Mouse (Mus musculus): ENCODE results near the gene Supt5. TPM values are rescaled to one million over a fixed set of nuclear protein-coding genes. Genes with fewer than 3 reads are reported as not detected.

Supt5 gene
- polyA plus RNA-seq, 1 experiment from 2014 or later: 80.6 TPM

- H3K4me3 ChIP-seq (replicated peaks; ENCODE audit: low read depth, low read length): no peak overlapping the region
- H3K27ac ChIP-seq (replicated peaks; ENCODE audit: low read depth, low read length): no peak overlapping the region
- ATAC-seq (ENCODE audit: low FRiP score, low TSS enrichment): no peak
- peaks cover 98% of the 10 kb centered on the region for H3K36me3 ChIP-seq (ENCODE audit: control insufficient read depth, insufficient read depth, low read length)
- H3K27me3 ChIP-seq (ENCODE audit: control insufficient read depth, insufficient read depth, low read length): no peaks in the 10 kb centered on the region
- no peak overlapping the region for H3K4me2 ChIP-seq (ENCODE audit: low read length)
- DNase-seq: no peak
- H3K9me3 ChIP-seq (ENCODE audit: control insufficient read depth, low read length): no peaks in the 10 kb centered on the region
- H3K9ac ChIP-seq (replicated peaks; ENCODE audit: low read length): no peak overlapping the region
- no peaks in the 10 kb centered on the region for H3K4me1 ChIP-seq (ENCODE audit: control insufficient read depth, insufficient read depth, low read length)
- 97% methylated on average over 8 of the region's 8 CpGs for WGBS
Observed at GRCm38 (mm10) chr7:28325293-28325692, 13.3 kb downstream of the Supt5 start.

DNA sequence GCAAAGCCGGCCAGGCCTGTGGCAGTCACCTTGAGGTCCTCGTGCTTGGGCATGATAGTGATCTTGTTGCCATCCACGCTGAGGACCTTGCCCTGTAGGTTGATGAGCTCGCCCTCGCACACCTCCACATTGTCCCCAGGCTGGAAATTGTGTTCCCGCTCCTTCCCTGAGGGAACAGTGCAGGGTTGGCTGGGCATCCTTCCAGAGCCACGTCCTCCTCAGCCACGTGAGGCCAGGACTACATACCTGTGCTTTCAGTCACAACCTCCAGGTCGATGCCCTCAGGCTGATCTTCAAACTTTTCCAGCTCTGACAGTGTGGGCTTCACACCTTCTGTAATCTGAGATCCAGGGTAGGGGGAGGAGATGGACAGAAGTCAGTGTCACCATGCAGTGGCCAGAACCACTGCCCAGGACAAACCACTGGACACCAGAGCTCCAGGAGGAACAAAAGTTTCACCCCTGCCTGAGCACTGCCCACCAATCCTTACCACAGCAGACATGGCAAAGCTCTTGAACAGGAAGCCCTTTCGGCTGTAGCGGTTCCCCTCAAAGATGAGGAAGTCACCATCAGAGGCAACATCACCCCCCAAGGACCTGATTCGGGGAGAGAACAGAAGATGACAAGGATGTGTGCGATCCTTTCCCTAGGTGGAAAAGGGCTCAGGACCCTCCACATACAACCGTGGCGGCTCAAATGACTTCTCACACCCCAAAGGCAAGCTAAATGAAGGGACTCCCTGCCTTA lies 16.4 kb downstream of the Supt5 start:
- WGBS: 97% methylated on average over 15 of the region's 15 CpGs
- no peaks in the 10 kb centered on the region for H3K4me1 ChIP-seq (ENCODE audit: control insufficient read depth, insufficient read depth, low read length)
- no peaks in the 10 kb centered on the region for H3K9me3 ChIP-seq (ENCODE audit: control insufficient read depth, low read length)
- H3K36me3 ChIP-seq (ENCODE audit: control insufficient read depth, insufficient read depth, low read length): peaks cover 98% of the 10 kb centered on the region
- no peak overlapping the region for H3K4me3 ChIP-seq (replicated peaks; ENCODE audit: low read depth, low read length)
- no peak for DNase-seq
- no peaks in the 10 kb centered on the region for H3K27me3 ChIP-seq (ENCODE audit: control insufficient read depth, insufficient read depth, low read length)
- H3K9ac ChIP-seq (replicated peaks; ENCODE audit: low read length): no peak overlapping the region
- no peak overlapping the region for H3K27ac ChIP-seq (replicated peaks; ENCODE audit: low read depth, low read length)
- ATAC-seq (ENCODE audit: low FRiP score, low TSS enrichment): no peak
- no peak overlapping the region for H3K4me2 ChIP-seq (ENCODE audit: low read length)

- Histone ChIP-seq H3K36me3 (ENCODE audit: control insufficient read depth, insufficient read depth, low read length) (peaks cover 98% of the 10 kb centered on the region), H3K27ac (replicated peaks; ENCODE audit: low read depth, low read length) (no peak overlapping the region), H3K27me3 (ENCODE audit: control insufficient read depth, insufficient read depth, low read length) (no peaks in the 10 kb centered on the region), H3K4me2 (ENCODE audit: low read length) (no peak overlapping the region), H3K9ac (replicated peaks; ENCODE audit: low read length) (no peak overlapping the region), H3K4me3 (replicated peaks; ENCODE audit: low read depth, low read length) (no peak overlapping the region), H3K9me3 (ENCODE audit: control insufficient read depth, low read length) (no peaks in the 10 kb centered on the region), H3K4me1 (ENCODE audit: control insufficient read depth, insufficient read depth, low read length) (no peaks in the 10 kb centered on the region)
- WGBS: 96% methylated on average over 17 of the region's 17 CpGs
- no peak for DNase-seq
- ATAC-seq (ENCODE audit: low FRiP score, low TSS enrichment): no peak
Observed at GRCm38 (mm10) chr7:28318714-28319113, 19.8 kb downstream of the Supt5 start.

DNA sequence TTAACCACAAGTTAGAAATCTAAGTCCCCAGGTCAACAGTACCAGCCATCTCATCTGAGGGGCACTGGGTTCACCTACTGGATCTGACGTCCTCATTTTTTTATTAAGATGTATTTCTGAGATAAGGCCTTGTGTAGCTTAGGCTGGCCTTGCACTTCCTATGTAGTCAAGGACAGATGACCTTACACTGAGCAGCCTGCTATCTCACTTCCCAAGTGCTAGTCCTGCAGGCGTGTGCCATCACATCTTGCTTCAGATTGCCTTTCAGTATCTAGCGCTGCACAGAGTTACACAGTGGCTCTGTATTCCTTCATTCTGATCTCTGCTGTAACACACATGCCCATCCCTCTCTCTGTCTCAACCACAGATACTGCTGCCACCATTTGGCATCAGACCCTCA lies 20.5 kb downstream of the Supt5 start:
- H3K4me1 ChIP-seq (ENCODE audit: control insufficient read depth, insufficient read depth, low read length): no peaks in the 10 kb centered on the region
- no peaks in the 10 kb centered on the region for H3K27me3 ChIP-seq (ENCODE audit: control insufficient read depth, insufficient read depth, low read length)
- no peak overlapping the region for H3K4me2 ChIP-seq (ENCODE audit: low read length)
- 88% methylated on average over 3 of the region's 3 CpGs for WGBS
- no peak overlapping the region for H3K9ac ChIP-seq (replicated peaks; ENCODE audit: low read length)
- H3K9me3 ChIP-seq (ENCODE audit: control insufficient read depth, low read length): no peaks in the 10 kb centered on the region
- no peak overlapping the region for H3K27ac ChIP-seq (replicated peaks; ENCODE audit: low read depth, low read length)
- H3K36me3 ChIP-seq (ENCODE audit: control insufficient read depth, insufficient read depth, low read length): peaks cover 91% of the 10 kb centered on the region
- no peak overlapping the region for H3K4me3 ChIP-seq (replicated peaks; ENCODE audit: low read depth, low read length)
- no peak for ATAC-seq (ENCODE audit: low FRiP score, low TSS enrichment)
- no peak for DNase-seq

- Histone ChIP-seq H3K27ac (replicated peaks; ENCODE audit: low read depth, low read length) (peak within 1 kb of the TSS; percentile 78), H3K4me2 (ENCODE audit: low read length) (peak within 1 kb of the TSS; percentile 74), H3K4me1 (ENCODE audit: control insufficient read depth, insufficient read depth, low read length) (peaks cover 7% of the 10 kb centered on the region), H3K9me3 (ENCODE audit: control insufficient read depth, low read length) (no peaks in the 10 kb centered on the region), H3K4me3 (replicated peaks; ENCODE audit: low read depth, low read length) (peak within 1 kb of the TSS; percentile 88), H3K9ac (replicated peaks; ENCODE audit: low read length) (peak within 1 kb of the TSS; percentile 80), H3K36me3 (ENCODE audit: control insufficient read depth, insufficient read depth, low read length) (peaks cover 63% of the 10 kb centered on the region), H3K27me3 (ENCODE audit: control insufficient read depth, insufficient read depth, low read length) (no peaks in the 10 kb centered on the region)
- ATAC-seq (ENCODE audit: low FRiP score, low TSS enrichment) (peak; percentile 96), DNase-seq (peak; percentile 98)
- under 1% methylated on average over 45 of the region's 45 CpGs for WGBS
Observed at GRCm38 (mm10) chr7:28311926-28312543, 26.5 kb downstream of the Supt5 start, which contains the start of gene Timm50. TSS of gene Timm50 (minus strand) at chr7:28312072.

- DNase-seq: no peak
- peak; percentile 62 for ATAC-seq (ENCODE audit: low FRiP score, low TSS enrichment)
- peaks cover 63% of the 10 kb centered on the region for H3K36me3 ChIP-seq (ENCODE audit: control insufficient read depth, insufficient read depth, low read length)
- peak overlapping the region; percentile 74 for H3K4me2 ChIP-seq (ENCODE audit: low read length)
- H3K27ac ChIP-seq (replicated peaks; ENCODE audit: low read depth, low read length): peak overlapping the region; percentile 78
- H3K9me3 ChIP-seq (ENCODE audit: control insufficient read depth, low read length): no peaks in the 10 kb centered on the region
- no peaks in the 10 kb centered on the region for H3K27me3 ChIP-seq (ENCODE audit: control insufficient read depth, insufficient read depth, low read length)
- peak overlapping the region; percentile 88 for H3K4me3 ChIP-seq (replicated peaks; ENCODE audit: low read depth, low read length)
- WGBS: 6% methylated on average over 35 of the region's 35 CpGs
- peaks cover 7% of the 10 kb centered on the region for H3K4me1 ChIP-seq (ENCODE audit: control insufficient read depth, insufficient read depth, low read length)
- H3K9ac ChIP-seq (replicated peaks; ENCODE audit: low read length): peak overlapping the region; percentile 80
Observed at GRCm38 (mm10) chr7:28311151-28311925, 27.2 kb downstream of the Supt5 start.

DNA sequence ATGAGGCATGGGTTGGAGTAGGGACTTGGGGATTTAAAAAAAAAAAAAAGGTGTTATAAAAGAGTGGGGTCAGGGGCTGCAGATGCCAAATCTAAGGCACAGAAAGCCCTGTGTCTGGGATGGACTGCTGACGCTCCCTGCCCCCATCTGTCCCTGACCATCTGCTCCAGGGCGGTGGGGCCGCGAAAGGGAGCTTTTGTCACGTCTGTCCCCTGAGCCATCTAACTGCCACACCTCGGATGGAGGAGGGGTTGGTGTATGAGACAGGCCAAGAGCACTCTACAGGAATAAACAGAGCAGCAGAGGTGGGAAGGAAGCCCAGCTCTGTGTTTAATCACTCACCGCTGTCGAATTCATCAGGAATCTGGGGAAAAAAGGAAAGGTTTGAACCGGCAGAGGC lies 28.8 kb downstream of the Supt5 start:
- no peak for ATAC-seq (ENCODE audit: low FRiP score, low TSS enrichment)
- Histone ChIP-seq H3K4me3 (replicated peaks; ENCODE audit: low read depth, low read length) (no peak overlapping the region), H3K36me3 (ENCODE audit: control insufficient read depth, insufficient read depth, low read length) (peaks cover 63% of the 10 kb centered on the region), H3K9me3 (ENCODE audit: control insufficient read depth, low read length) (no peaks in the 10 kb centered on the region), H3K9ac (replicated peaks; ENCODE audit: low read length) (no peak overlapping the region), H3K27me3 (ENCODE audit: control insufficient read depth, insufficient read depth, low read length) (no peaks in the 10 kb centered on the region), H3K27ac (replicated peaks; ENCODE audit: low read depth, low read length) (no peak overlapping the region; the same call in 1 of the 2 replicates), H3K4me1 (ENCODE audit: control insufficient read depth, insufficient read depth, low read length) (peaks cover 7% of the 10 kb centered on the region), H3K4me2 (ENCODE audit: low read length) (peak overlapping the region; percentile 25)
- WGBS: 43% methylated on average over 9 of the region's 9 CpGs
- DNase-seq: no peak

DNA sequence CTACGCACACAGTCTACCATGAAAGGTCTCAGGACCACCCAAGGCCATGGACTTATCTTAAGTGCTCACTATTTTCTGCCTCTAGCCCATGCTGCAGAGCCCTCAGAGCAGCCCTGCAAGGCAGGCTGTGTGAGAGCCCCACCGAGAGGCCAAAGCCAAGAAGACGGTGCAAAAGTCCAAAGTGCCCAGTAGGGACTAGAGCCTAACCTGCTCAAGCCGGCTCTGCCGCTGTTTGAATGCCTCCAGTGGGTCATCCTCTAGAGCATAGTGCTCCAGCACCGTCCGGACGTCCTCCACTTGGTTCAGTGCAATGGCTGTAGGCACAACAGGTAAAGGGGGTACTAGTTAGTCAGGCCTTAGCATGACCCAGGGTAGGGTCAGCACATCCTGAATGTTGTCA lies 32.3 kb downstream of the Supt5 start:
- H3K4me3 ChIP-seq (replicated peaks; ENCODE audit: low read depth, low read length): no peak overlapping the region
- DNase-seq: no peak
- H3K4me1 ChIP-seq (ENCODE audit: control insufficient read depth, insufficient read depth, low read length): peaks cover 16% of the 10 kb centered on the region
- no peaks in the 10 kb centered on the region for H3K9me3 ChIP-seq (ENCODE audit: control insufficient read depth, low read length)
- WGBS: 93% methylated on average over 8 of the region's 8 CpGs
- peaks cover 57% of the 10 kb centered on the region for H3K36me3 ChIP-seq (ENCODE audit: control insufficient read depth, insufficient read depth, low read length)
- H3K27me3 ChIP-seq (ENCODE audit: control insufficient read depth, insufficient read depth, low read length): no peaks in the 10 kb centered on the region
- H3K4me2 ChIP-seq (ENCODE audit: low read length): no peak overlapping the region
- H3K27ac ChIP-seq (replicated peaks; ENCODE audit: low read depth, low read length): no peak overlapping the region
- no peak for ATAC-seq (ENCODE audit: low FRiP score, low TSS enrichment)
- H3K9ac ChIP-seq (replicated peaks; ENCODE audit: low read length): no peak overlapping the region

Data from midbrain, embryonic 14.5 days (tissue).